Comparison of ENCODE assay signal across 8 mouse cellular contexts in the genomic region with DNA sequence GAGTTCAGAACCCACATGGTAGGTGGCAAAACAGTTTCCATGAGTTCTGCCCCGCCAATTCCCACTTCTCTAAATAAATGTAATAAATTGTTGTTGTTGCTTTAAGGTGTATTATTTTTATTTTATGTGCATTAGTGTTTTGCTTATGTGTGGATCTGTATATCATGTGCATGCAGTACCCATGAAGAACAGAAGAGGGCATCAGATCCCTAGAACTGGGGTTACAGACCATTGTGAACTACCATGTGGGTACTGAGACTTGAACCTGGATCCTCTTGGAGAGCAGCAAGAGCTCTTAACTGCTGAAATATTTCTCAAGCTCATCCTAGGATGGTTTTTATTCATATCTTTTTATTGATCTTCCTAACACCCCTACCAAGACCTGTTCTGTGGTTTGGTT. TPM values are rescaled to one million over a fixed set of nuclear protein-coding genes. Genes with fewer than 3 reads are reported as not detected.
DNase-seq lines count a peak whose midpoint lies in the region; ATAC-seq and TF ChIP-seq lines count a peak whose summit lies in the region.

No protein-coding gene starts in this region.

- no peaks in the 10 kb centered on the region for H3K27me3 ChIP-seq in heart, embryonic 12.5 days (replicated peaks)
- H3K27me3 ChIP-seq in thymus, adult 2 months (ENCODE audit: control insufficient read depth, insufficient read depth, low read length) = no peaks in the 10 kb centered on the region
- H3K27me3 ChIP-seq in liver, embryonic 14.5 days (ENCODE audit: control insufficient read depth, insufficient read depth, low read length) = no peaks in the 10 kb centered on the region
- H3K27me3 ChIP-seq in stomach, postnatal 0 days (ENCODE audit: control insufficient read depth, insufficient read depth, low read length) = no peaks in the 10 kb centered on the region

- peaks cover 6% of the 10 kb centered on the region; the same call in 1 of the 2 replicates for H3K36me3 ChIP-seq in heart, embryonic 12.5 days
- H3K36me3 ChIP-seq in thymus, adult 2 months (ENCODE audit: control insufficient read depth, insufficient read depth, low read length) = no peaks in the 10 kb centered on the region
- no peaks in the 10 kb centered on the region for H3K36me3 ChIP-seq in liver, embryonic 14.5 days (replicated peaks; ENCODE audit: control insufficient read depth, insufficient read depth, low read depth)
- no peaks in the 10 kb centered on the region for H3K36me3 ChIP-seq in stomach, postnatal 0 days (ENCODE audit: control insufficient read depth, insufficient read depth, low read length)

- WGBS in heart, embryonic 12.5 days = 68% methylated on average over 1 of the region's 1 CpGs
- 88% methylated on average over 1 of the region's 1 CpGs for WGBS in thymus, adult 2 months
- 36% methylated on average over 1 of the region's 1 CpGs for WGBS in liver, embryonic 14.5 days (ENCODE audit: insufficient replicate concordance)
- 81% methylated on average over 1 of the region's 1 CpGs for WGBS in stomach, postnatal 0 days

- no peak for TF ChIP-seq EP300 in liver, embryonic 14.5 days (IDR thresholded peaks at IDR 0.05; ENCODE audit: low read depth)
- TF ChIP-seq EP300 in stomach, postnatal 0 days (optimal IDR thresholded peaks at IDR 0.05) = no peak

- H3K27ac ChIP-seq in heart, embryonic 12.5 days (ENCODE audit: poor library complexity, severe bottlenecking) = no peak overlapping the region
- no peak overlapping the region for H3K27ac ChIP-seq in thymus, adult 2 months (ENCODE audit: control insufficient read depth, insufficient read depth, low read length)
- H3K27ac ChIP-seq in liver, embryonic 14.5 days = no peak overlapping the region
- no peak overlapping the region for H3K27ac ChIP-seq in stomach, postnatal 0 days (replicated peaks)

- H3K4me3 ChIP-seq in heart, embryonic 12.5 days = no peak overlapping the region
- H3K4me3 ChIP-seq in thymus, adult 2 months (ENCODE audit: control insufficient read depth, insufficient read depth, low read length) = no peak overlapping the region
- H3K4me3 ChIP-seq in liver, embryonic 14.5 days (ENCODE audit: insufficient read depth in 1 of 2, low read depth in 2 of 2, low read length in 2 of 2) = no peak overlapping the region
- H3K4me3 ChIP-seq in stomach, postnatal 0 days (ENCODE audit: low read depth, low read length) = no peak overlapping the region

- no peak for TF ChIP-seq CTCF in thymus, adult 2 months (IDR thresholded peaks at IDR 0.05; ENCODE audit: borderline replicate concordance, control insufficient read depth, extremely low read depth, insufficient read depth, low read length, poor library complexity)
- peak; percentile 76 for TF ChIP-seq CTCF in liver, embryonic 14.5 days (IDR thresholded peaks at IDR 0.05; ENCODE audit: low read depth)
- TF ChIP-seq CTCF in stomach, postnatal 0 days (IDR thresholded peaks at IDR 0.05; ENCODE audit: low read depth) = peak; percentile 79

- peak; percentile 46 for DNase-seq in heart, adult 8-10 months (ENCODE audit: low spot score)
- DNase-seq in thymus, adult 2 months = peak; percentile 66
- DNase-seq in thymus, adult 18-20 months = no peak
- peak; percentile 44 to 70 for DNase-seq in cerebellum, postnatal 14 days
- peak in 2 of 3 experiments; percentile 33 to 40 for DNase-seq in liver, embryonic 14.5 days (ENCODE audit: low read depth in 3 of 3, low spot score in 3 of 3)
- DNase-seq in stomach, postnatal 0 days (ENCODE audit: low spot score) = peak; percentile 23
- no peak for DNase-seq in urinary bladder, adult 2 months (ENCODE audit: low spot score)

- ATAC-seq in heart, embryonic 12.5 days (ENCODE audit: insufficient number of reproducible peaks, low FRiP score) = no peak
- ATAC-seq in liver, embryonic 14.5 days (ENCODE audit: insufficient read depth) = no peak
- ATAC-seq in stomach, postnatal 0 days (ENCODE audit: low FRiP score, low TSS enrichment) = no peak

- no peak overlapping the region for H3K9ac ChIP-seq in heart, embryonic 12.5 days
- H3K9ac ChIP-seq in liver, embryonic 14.5 days (replicated peaks) = no peak overlapping the region
- no peak overlapping the region for H3K9ac ChIP-seq in stomach, postnatal 0 days (ENCODE audit: low read length)

- peaks cover 19% of the 10 kb centered on the region for H3K4me1 ChIP-seq in heart, embryonic 12.5 days (replicated peaks)
- H3K4me1 ChIP-seq in thymus, adult 2 months (replicated peaks; ENCODE audit: control insufficient read depth, insufficient read depth, low read length) = peaks cover 7% of the 10 kb centered on the region; the same call in 1 of the 2 replicates
- H3K4me1 ChIP-seq in liver, embryonic 14.5 days (replicated peaks; ENCODE audit: control insufficient read depth in 2 of 2, insufficient read depth in 2 of 2, low read length in 1 of 2) = peaks cover 13 to 18% of the 10 kb centered on the region in 2 experiments
- H3K4me1 ChIP-seq in stomach, postnatal 0 days (replicated peaks; ENCODE audit: control insufficient read depth, insufficient read depth) = no peaks in the 10 kb centered on the region; the same call in 1 of the 2 replicates

- H3K4me2 ChIP-seq in heart, embryonic 12.5 days = no peak overlapping the region
- no peak overlapping the region for H3K4me2 ChIP-seq in liver, embryonic 14.5 days (ENCODE audit: low read depth)
- no peak overlapping the region for H3K4me2 ChIP-seq in stomach, postnatal 0 days (replicated peaks; ENCODE audit: low read depth)

- no peak for TF ChIP-seq POLR2A in thymus, adult 2 months (IDR thresholded peaks at IDR 0.05; ENCODE audit: control insufficient read depth, extremely low read depth, insufficient read depth, low read length, poor library complexity)

- no peaks in the 10 kb centered on the region for H3K9me3 ChIP-seq in heart, embryonic 12.5 days (replicated peaks)
- H3K9me3 ChIP-seq in liver, embryonic 14.5 days (ENCODE audit: control insufficient read depth, low read length) = no peaks in the 10 kb centered on the region
- no peaks in the 10 kb centered on the region for H3K9me3 ChIP-seq in stomach, postnatal 0 days (ENCODE audit: control insufficient read depth, low read length)

RNA-seq across cellular contexts. Expression of gene Snap29, which starts 2.9 kb away (rescaled TPM):
- 10 to 100 TPM; 16.1 to 18.4 (median 16.9) TPM for total RNA-seq in heart, adult 8-10 months (2022)
- polyA plus RNA-seq in heart, embryonic 12.5 days (2016; fragmentation: Nextera tagmentation; extraction: Ambion mirVana) = 13.2 and 14.1 TPM in 2 replicates
- polyA plus RNA-seq in thymus, adult 2 months (2012; rRNA removed) = 7.5 and 8.1 TPM in 2 replicates
- polyA plus RNA-seq in liver, embryonic 14.5 days (2012; rRNA removed) = 3.1 and 4.3 TPM in 2 replicates
- 4.5 and 4.9 TPM in 2 replicates for polyA plus RNA-seq in liver, embryonic 14.5 days (2014; fragmentation: Nextera tagmentation; extraction: Ambion mirVana)
- polyA plus RNA-seq in stomach, postnatal 0 days (2015; fragmentation: Nextera tagmentation; extraction: Ambion mirVana) = 13.8 and 14.7 TPM in 2 replicates
- 8.4 and 14.1 TPM in 2 replicates for polyA plus RNA-seq in urinary bladder, adult 2 months (2012; rRNA removed)

RNA-seq across cellular contexts. Expression of gene Pi4ka, which starts 3.3 kb away (rescaled TPM):
- 10 to 100 TPM; 54.5 to 60.8 (median 58.6) TPM for total RNA-seq in heart, adult 8-10 months (2022)
- polyA plus RNA-seq in heart, embryonic 12.5 days (2016; fragmentation: Nextera tagmentation; extraction: Ambion mirVana) = 45.4 and 48.7 TPM in 2 replicates
- 75.5 and 78.4 TPM in 2 replicates for polyA plus RNA-seq in thymus, adult 2 months (2012; rRNA removed)
- 15.9 and 19.0 TPM in 2 replicates for polyA plus RNA-seq in liver, embryonic 14.5 days (2012; rRNA removed)
- 13.7 and 16.8 TPM in 2 replicates for polyA plus RNA-seq in liver, embryonic 14.5 days (2014; fragmentation: Nextera tagmentation; extraction: Ambion mirVana)
- 15.5 and 16.6 TPM in 2 replicates for polyA plus RNA-seq in stomach, postnatal 0 days (2015; fragmentation: Nextera tagmentation; extraction: Ambion mirVana)
- 70.4 and 75.5 TPM in 2 replicates for polyA plus RNA-seq in urinary bladder, adult 2 months (2012; rRNA removed)

RNA-seq across cellular contexts. Expression of gene Crkl, which starts 48.9 kb away (rescaled TPM):
- 10 to 100 TPM; 22.8 to 29.8 (median 28.1) TPM for total RNA-seq in heart, adult 8-10 months (2022)
- polyA plus RNA-seq in heart, embryonic 12.5 days (2016; fragmentation: Nextera tagmentation; extraction: Ambion mirVana) = 44.7 and 57.7 TPM in 2 replicates
- polyA plus RNA-seq in thymus, adult 2 months (2012; rRNA removed) = 147 and 200 TPM in 2 replicates
- polyA plus RNA-seq in liver, embryonic 14.5 days (2012; rRNA removed) = 6.8 and 8.0 TPM in 2 replicates
- 18.8 and 25.0 TPM in 2 replicates for polyA plus RNA-seq in liver, embryonic 14.5 days (2014; fragmentation: Nextera tagmentation; extraction: Ambion mirVana)
- 29.1 and 30.0 TPM in 2 replicates for polyA plus RNA-seq in stomach, postnatal 0 days (2015; fragmentation: Nextera tagmentation; extraction: Ambion mirVana)
- polyA plus RNA-seq in urinary bladder, adult 2 months (2012; rRNA removed) = 19.2 and 19.3 TPM in 2 replicates

Comparison
In these comparisons a context has a peak if more than half of its experiments do, and no peak if none do; other contexts are left out.
1. DNase-seq: peak in heart, adult 8-10 months (single experiment), thymus, adult 2 months (single experiment), cerebellum, postnatal 14 days (2 of 2), liver, embryonic 14.5 days (2 of 3) and stomach, postnatal 0 days (single experiment); none in thymus, adult 18-20 months (0 of 2) and urinary bladder, adult 2 months (single experiment).